Mouse (Mus musculus) thymus, adult 2 months (tissue): ENCODE results near the gene Ninj1. TPM values are rescaled to one million over a fixed set of nuclear protein-coding genes. Genes with fewer than 3 reads are reported as not detected.

Experiments
- DNase-seq: peaks from one replicate; pipeline ENCODE4 v3.0.0; 2021
- H3K27ac ChIP-seq: fragments of 200-500 bp; 2 replicates; pipeline ENCODE4 v1.5.1; 2012; ENCODE audit warnings: low read length, control low read depth; ENCODE audit not compliant: control insufficient read depth, insufficient read depth
- H3K27me3 ChIP-seq: fragments of 200-500 bp; 2 replicates; pipeline ENCODE4 v1.6.1; 2012; ENCODE audit warnings: mild to moderate bottlenecking, low read length, moderate library complexity, mixed read lengths; ENCODE audit not compliant: control insufficient read depth, insufficient read depth
- H3K36me3 ChIP-seq: fragments of 200-500 bp; 2 replicates; pipeline ENCODE4 v1.6.1; 2012; ENCODE audit warnings: mild to moderate bottlenecking, low read length, moderate library complexity; ENCODE audit not compliant: control insufficient read depth, insufficient read depth
- H3K4me1 ChIP-seq: fragments of 200-500 bp; replicated peaks from 2 replicates; pipeline ENCODE4 v1.6.1; 2012; ENCODE audit warnings: low read length; ENCODE audit not compliant: control insufficient read depth, insufficient read depth
- H3K4me3 ChIP-seq: fragments of 200-500 bp; 2 replicates; pipeline ENCODE4 v1.5.1; 2012; ENCODE audit warnings: mild to moderate bottlenecking, low read length, control low read depth, moderate library complexity; ENCODE audit not compliant: control insufficient read depth, insufficient read depth
- CTCF ChIP-seq: fragments of 200-500 bp; IDR thresholded peaks from 2 replicates; pipeline ENCODE4 v1.5.1; 2012; ENCODE audit warnings: mild to moderate bottlenecking, control low read depth, low read length, moderate library complexity, borderline replicate concordance; ENCODE audit not compliant: control insufficient read depth, poor library complexity, insufficient read depth; ENCODE audit errors: extremely low read depth
- POLR2A ChIP-seq: fragments of 200-500 bp; IDR thresholded peaks from 2 replicates; pipeline ENCODE4 v1.6.1; 2012; ENCODE audit warnings: mild to moderate bottlenecking, low read length, control low read depth, moderate library complexity; ENCODE audit not compliant: control insufficient read depth, poor library complexity, insufficient read depth; ENCODE audit errors: extremely low read depth
- WGBS: fragments of 180-500 bp; shearing (Covaris S2); methylation state at CpG from one replicate; pipeline ENCODE4 v1.1.7; 2018; 5-methylcytosine and 5-hydroxymethylcytosine counted together
- polyA plus RNA-seq: library from polyadenylated mRNA; depleted of rRNA; stranded (reverse); fragments of >200 nt; gene quantifications from 2 replicates; pipeline ENCODE4 v1.2.3, GENCODE M21; 2012; rRNA removed

The Ninj1 gene
- polyA plus RNA-seq, 1 experiment = 113 TPM

DNA sequence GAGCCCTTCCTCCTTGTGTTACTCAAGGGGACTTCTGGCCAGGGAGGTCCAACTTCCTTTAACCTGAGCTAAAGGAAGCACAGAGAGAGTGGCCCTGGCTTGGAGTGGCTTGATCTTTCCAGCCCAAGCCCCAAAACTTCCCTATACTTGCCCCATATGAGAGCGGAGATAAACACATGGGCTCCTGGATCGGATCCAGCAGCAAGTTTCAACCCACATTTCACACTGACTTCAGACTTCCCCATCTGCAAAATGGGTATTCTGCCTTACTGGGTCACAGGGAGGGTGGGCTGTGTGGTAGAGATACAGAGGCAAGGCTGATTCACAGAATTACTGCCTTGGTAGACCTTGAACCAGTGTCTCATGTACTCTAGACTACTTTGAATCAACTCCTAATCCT is 56.2 kb downstream of the Ninj1 start:
- Histone ChIP-seq H3K4me1 (peaks cover 49% of the 10 kb centered on the region), H3K27me3 (no peaks in the 10 kb centered on the region), H3K4me3 (no peak overlapping the region), H3K36me3 (no peaks in the 10 kb centered on the region), H3K27ac (peak overlapping the region; percentile 56; the same call in 1 of the 2 replicates)
- no peak for TF ChIP-seq CTCF
- DNase-seq = no peak
- WGBS = 68% methylated on average over 2 of the region's 2 CpGs

DNA sequence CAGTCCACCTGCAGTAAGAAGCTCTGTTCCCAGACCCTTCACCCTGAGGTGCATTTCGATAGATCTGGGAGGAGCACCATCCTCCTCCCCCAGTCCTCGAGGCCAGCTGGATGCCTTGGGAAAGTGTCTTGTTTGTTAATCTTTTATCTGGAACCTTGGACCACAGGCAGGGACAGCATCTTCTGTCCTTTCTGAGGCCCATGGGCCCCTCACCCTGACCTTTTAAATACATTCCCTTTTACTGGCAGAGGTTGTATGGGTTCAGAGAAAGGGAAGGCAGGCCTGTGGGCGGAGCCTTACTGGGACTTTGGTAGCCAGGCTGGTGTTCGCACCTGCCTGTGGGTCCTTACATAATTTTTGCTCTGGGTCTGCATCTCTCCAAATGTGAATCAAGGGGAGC is 58.0 kb downstream of the Ninj1 start:
- no peaks in the 10 kb centered on the region for H3K27me3 ChIP-seq
- no peak for DNase-seq
- no peak overlapping the region for H3K4me3 ChIP-seq
- no peak for TF ChIP-seq POLR2A
- no peak for TF ChIP-seq CTCF
- H3K27ac ChIP-seq = no peak overlapping the region
- H3K36me3 ChIP-seq = no peaks in the 10 kb centered on the region
- H3K4me1 ChIP-seq = peaks cover 53% of the 10 kb centered on the region
- 81% methylated on average over 4 of the region's 4 CpGs for WGBS

Other genes with a start within 250 kb of the Ninj1 start
- gene Fam120a, start 219.5 kb upstream of the Ninj1 start, polyA plus RNA-seq = 120 and 142 TPM in 2 replicates
- 2.3 and 3.9 TPM in 2 replicates for gene Wnk2, start 39.5 kb upstream of the Ninj1 start, polyA plus RNA-seq
- gene Card19, start 28.6 kb downstream of the Ninj1 start, polyA plus RNA-seq = 79.1 and 86.2 TPM in 2 replicates
- 13.1 and 16.2 TPM in 2 replicates for gene Susd3, start 61.2 kb downstream of the Ninj1 start, polyA plus RNA-seq
- gene Fgd3, start 132.8 kb downstream of the Ninj1 start, polyA plus RNA-seq = 17.8 and 19.2 TPM in 2 replicates
- gene Bicd2, start 154.1 kb downstream of the Ninj1 start, polyA plus RNA-seq = 47.8 and 51.1 TPM in 2 replicates
- 6.7 and 7.1 TPM in 2 replicates for gene Ippk, start 233.8 kb downstream of the Ninj1 start, polyA plus RNA-seq